Mouse (Mus musculus): ENCODE data around the gene Krt82. TPM values are rescaled to one million over a fixed set of nuclear protein-coding genes. Genes with fewer than 3 reads are reported as not detected.

Gene Krt82
- not detected for polyA plus RNA-seq (2014; fragmentation: Illumina TruSeq; extraction: RNeasy Lipid Tissue Mini Kit (QIAGEN cat#74804); ENCODE audit: low read depth, low replicate concordance)

GRCm38 (mm10) chr15:101550567-101550966 lies at the start of gene Krt82:
TSS of gene Krt82 (minus strand) at chr15:101550667.

GRCm38 (mm10) chr15:101573796-101574345 lies 23.4 kb upstream of the Krt82 start, which contains the start of gene Krt75:
TSS of gene Krt75 (minus strand) at chr15:101573904.

GRCm38 (mm10) chr15:101562850-101563249 lies 12.4 kb upstream of the Krt82 start, which contains the start of gene Krt90:
TSS of gene Krt90 (minus strand) at chr15:101562950.

GRCm38 (mm10) chr15:101532720-101533119 lies 17.7 kb downstream of the Krt82 start, which contains the start of gene Krt84:
TSS of gene Krt84 (minus strand) at chr15:101532820.

GRCm38 (mm10) chr15:101517161-101517560 lies 33.3 kb downstream of the Krt82 start, which contains the start of gene Gm49425:
TSS of gene Gm49425 (minus strand) at chr15:101517261.

GRCm38 (mm10) chr15:101491431-101491830 lies 59.0 kb downstream of the Krt82 start, which contains the start of gene Krt83:
TSS of gene Krt83 (minus strand) at chr15:101491512.

Other genes with a start within 250 kb of the Krt82 start
- gene Krt80, start 180.5 kb downstream of the Krt82 start, polyA plus RNA-seq (2014; fragmentation: Illumina TruSeq; extraction: RNeasy Lipid Tissue Mini Kit (QIAGEN cat#74804); ENCODE audit: low read depth, low replicate concordance): not detected
- gene Krt7, start 139.6 kb downstream of the Krt82 start, polyA plus RNA-seq (2014; fragmentation: Illumina TruSeq; extraction: RNeasy Lipid Tissue Mini Kit (QIAGEN cat#74804); ENCODE audit: low read depth, low replicate concordance): not detected
- gene Krt87, start 111.9 kb downstream of the Krt82 start, polyA plus RNA-seq (2014; fragmentation: Illumina TruSeq; extraction: RNeasy Lipid Tissue Mini Kit (QIAGEN cat#74804); ENCODE audit: low read depth, low replicate concordance): not detected
- gene Krt88, start 102.9 kb downstream of the Krt82 start, polyA plus RNA-seq (2014; fragmentation: Illumina TruSeq; extraction: RNeasy Lipid Tissue Mini Kit (QIAGEN cat#74804); ENCODE audit: low read depth, low replicate concordance): not detected
- not detected for gene Krt81, start 86.9 kb downstream of the Krt82 start, polyA plus RNA-seq (2014; fragmentation: Illumina TruSeq; extraction: RNeasy Lipid Tissue Mini Kit (QIAGEN cat#74804); ENCODE audit: low read depth, low replicate concordance)
- gene Krt86, start 77.2 kb downstream of the Krt82 start, polyA plus RNA-seq (2014; fragmentation: Illumina TruSeq; extraction: RNeasy Lipid Tissue Mini Kit (QIAGEN cat#74804); ENCODE audit: low read depth, low replicate concordance): not detected
- not detected for gene Krt83, start 59.2 kb downstream of the Krt82 start, polyA plus RNA-seq (2014; fragmentation: Illumina TruSeq; extraction: RNeasy Lipid Tissue Mini Kit (QIAGEN cat#74804); ENCODE audit: low read depth, low replicate concordance)
- not detected for gene Gm49425, start 33.4 kb downstream of the Krt82 start, polyA plus RNA-seq (2014; fragmentation: Illumina TruSeq; extraction: RNeasy Lipid Tissue Mini Kit (QIAGEN cat#74804); ENCODE audit: low read depth, low replicate concordance)
- gene Krt84, start 17.8 kb downstream of the Krt82 start, polyA plus RNA-seq (2014; fragmentation: Illumina TruSeq; extraction: RNeasy Lipid Tissue Mini Kit (QIAGEN cat#74804); ENCODE audit: low read depth, low replicate concordance): not detected
- not detected for gene Krt90, start 12.3 kb upstream of the Krt82 start, polyA plus RNA-seq (2014; fragmentation: Illumina TruSeq; extraction: RNeasy Lipid Tissue Mini Kit (QIAGEN cat#74804); ENCODE audit: low read depth, low replicate concordance)
- gene Krt75, start 23.2 kb upstream of the Krt82 start, polyA plus RNA-seq (2014; fragmentation: Illumina TruSeq; extraction: RNeasy Lipid Tissue Mini Kit (QIAGEN cat#74804); ENCODE audit: low read depth, low replicate concordance): not detected
- gene Gm5414, start 77.5 kb upstream of the Krt82 start, polyA plus RNA-seq (2014; fragmentation: Illumina TruSeq; extraction: RNeasy Lipid Tissue Mini Kit (QIAGEN cat#74804); ENCODE audit: low read depth, low replicate concordance): not detected
- not detected for gene Gm5478, start 96.7 kb upstream of the Krt82 start, polyA plus RNA-seq (2014; fragmentation: Illumina TruSeq; extraction: RNeasy Lipid Tissue Mini Kit (QIAGEN cat#74804); ENCODE audit: low read depth, low replicate concordance)
- gene Krt6b, start 129.6 kb upstream of the Krt82 start, polyA plus RNA-seq (2014; fragmentation: Illumina TruSeq; extraction: RNeasy Lipid Tissue Mini Kit (QIAGEN cat#74804); ENCODE audit: low read depth, low replicate concordance): not detected
- not detected for gene Krt6a, start 143.6 kb upstream of the Krt82 start, polyA plus RNA-seq (2014; fragmentation: Illumina TruSeq; extraction: RNeasy Lipid Tissue Mini Kit (QIAGEN cat#74804); ENCODE audit: low read depth, low replicate concordance)
- gene Krt5, start 162.2 kb upstream of the Krt82 start, polyA plus RNA-seq (2014; fragmentation: Illumina TruSeq; extraction: RNeasy Lipid Tissue Mini Kit (QIAGEN cat#74804); ENCODE audit: low read depth, low replicate concordance): not detected
- gene Krt71, start 192.4 kb upstream of the Krt82 start, polyA plus RNA-seq (2014; fragmentation: Illumina TruSeq; extraction: RNeasy Lipid Tissue Mini Kit (QIAGEN cat#74804); ENCODE audit: low read depth, low replicate concordance): not detected
- gene Krt72, start 235.8 kb upstream of the Krt82 start, polyA plus RNA-seq (2014; fragmentation: Illumina TruSeq; extraction: RNeasy Lipid Tissue Mini Kit (QIAGEN cat#74804); ENCODE audit: low read depth, low replicate concordance): not detected

Measured in liver, adult 10 weeks (tissue).